Mouse (Mus musculus): ENCODE measurements around the gene Zfp423.

DNA sequence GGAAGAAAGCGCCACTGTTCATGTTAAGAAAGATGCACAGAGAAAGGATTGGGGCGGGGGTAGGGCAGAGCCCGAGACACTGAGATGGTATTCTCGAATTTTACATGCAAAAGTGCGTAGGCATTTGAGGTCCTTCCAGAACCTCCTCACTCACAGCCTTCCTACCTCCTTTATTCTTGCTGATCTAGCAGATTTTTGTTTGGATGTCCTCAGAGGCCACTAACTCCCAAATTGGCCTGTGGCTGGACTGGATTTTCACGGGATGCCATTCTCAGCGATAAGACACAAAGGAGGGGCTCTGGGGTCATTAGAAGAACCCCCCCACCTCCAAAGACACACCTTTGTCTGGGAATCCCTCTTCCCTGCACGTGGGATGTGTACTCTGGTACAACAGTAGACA is 25.6 kb downstream of the Zfp423 start:
- TF ChIP-seq CTCF (IDR thresholded peaks at IDR 0.05; ENCODE audit: borderline replicate concordance, insufficient read depth, low read length) (no peak), POLR2A (IDR thresholded peaks at IDR 0.05; ENCODE audit: low read depth, low read length) (no peak)
